Mouse (Mus musculus) heart, postnatal 14 days (tissue): Measurements from ENCODE around the gene Rph3al. TPM values are rescaled to one million over a fixed set of nuclear protein-coding genes. Genes with fewer than 3 reads are reported as not detected.

Experiments
- DNase-seq, 2 experiments: peaks; one replicate each; pipeline ENCODE4 v3.0.0; 2021 to 2022
- intact Hi-C: fragments of 180-260 bp; cut with DNase I; formaldehyde crosslinking; loops from one replicate; pipeline ENCODE4 v1.15.1; 2025
- total RNA-seq, 2 experiments: library from RNA; stranded (reverse); gene quantifications; 2 replicates each; pipeline ENCODE4 v1.2.3; 2021

Rph3al gene
- total RNA-seq, 2 experiments from 2014 or later: 12.8 to 16.6 TPM

- intact Hi-C loops: no loop called here
- DNase-seq: no peak
These were observed 16.7 kb upstream of the Rph3al start for GRCm38 (mm10) chr11:75954896-75955295.

DNA sequence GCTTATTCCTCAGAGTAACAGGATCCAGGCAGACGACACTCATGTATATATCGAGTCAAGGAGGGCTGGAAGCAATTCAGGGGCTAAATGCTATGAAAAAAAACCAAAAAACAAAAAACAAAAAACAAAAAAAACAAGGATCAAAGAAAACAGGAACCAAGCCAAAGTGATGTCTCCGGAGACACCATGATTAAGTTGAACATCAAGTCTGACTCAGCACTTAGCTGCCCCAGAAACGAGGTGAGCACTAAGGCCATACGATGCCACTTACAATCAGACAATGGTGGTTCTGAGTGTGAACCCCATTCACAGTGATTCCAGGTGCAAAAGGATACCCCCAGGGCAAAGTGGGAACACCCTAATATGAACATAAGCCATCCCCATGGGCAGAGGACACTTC is 13.7 kb upstream of the Rph3al start:
- intact Hi-C loops: no loop called here
- no peak for DNase-seq

- intact Hi-C loops: no loop called here
These were observed 12.2 kb upstream of the Rph3al start for GRCm38 (mm10) chr11:75950459-75950858.

GRCm38 (mm10) chr11:75948789-75949188 is 10.6 kb upstream of the Rph3al start:
- no peak for DNase-seq

More at GRCm38 (mm10) chr11:75950459-75950858, 12.2 kb upstream of the Rph3al start:
- no peak for DNase-seq

GRCm38 (mm10) chr11:75947223-75947622 is 9.0 kb upstream of the Rph3al start:
- intact Hi-C loops: no loop called here
- no peak for DNase-seq

More at GRCm38 (mm10) chr11:75948789-75949188, 10.6 kb upstream of the Rph3al start:
- intact Hi-C loops: no loop called here

DNA sequence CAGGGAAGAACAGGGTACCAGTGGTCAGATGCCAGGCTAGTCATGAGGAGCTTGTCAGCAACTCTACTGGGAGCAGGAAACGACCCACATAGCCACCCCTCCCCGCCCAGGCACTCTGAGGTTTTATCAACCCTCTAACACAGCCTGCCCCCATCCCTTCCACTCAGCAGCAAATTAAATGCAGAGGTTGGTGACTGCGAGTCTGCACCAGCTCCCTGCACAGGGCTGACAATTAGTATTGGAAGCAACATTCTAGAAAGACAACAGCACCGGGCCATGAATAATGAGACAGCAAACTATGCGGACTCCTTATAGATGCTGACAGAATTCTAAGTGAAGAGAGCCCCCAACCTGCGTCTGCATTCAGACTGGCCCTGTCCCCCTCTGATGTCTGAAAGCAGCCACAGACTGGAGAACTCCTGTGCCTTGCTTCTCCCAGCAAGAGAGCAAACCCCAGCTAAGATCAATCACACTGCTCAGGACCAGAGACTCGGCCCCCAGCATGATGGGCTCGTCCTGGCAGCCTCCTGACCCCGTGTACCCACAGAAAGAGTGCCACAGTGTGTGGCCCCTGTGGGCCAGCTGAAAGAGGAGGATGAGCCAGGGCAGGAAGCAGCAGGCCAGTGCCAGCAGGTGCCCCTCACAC is 7.7 kb upstream of the Rph3al start:
- intact Hi-C loops: no loop called here
- DNase-seq: no peak

- intact Hi-C loops: no loop called here
- peak; percentile 57 to 60 for DNase-seq
These were observed 808 bp downstream of the Rph3al start for GRCm38 (mm10) chr11:75937370-75937871.

DNA sequence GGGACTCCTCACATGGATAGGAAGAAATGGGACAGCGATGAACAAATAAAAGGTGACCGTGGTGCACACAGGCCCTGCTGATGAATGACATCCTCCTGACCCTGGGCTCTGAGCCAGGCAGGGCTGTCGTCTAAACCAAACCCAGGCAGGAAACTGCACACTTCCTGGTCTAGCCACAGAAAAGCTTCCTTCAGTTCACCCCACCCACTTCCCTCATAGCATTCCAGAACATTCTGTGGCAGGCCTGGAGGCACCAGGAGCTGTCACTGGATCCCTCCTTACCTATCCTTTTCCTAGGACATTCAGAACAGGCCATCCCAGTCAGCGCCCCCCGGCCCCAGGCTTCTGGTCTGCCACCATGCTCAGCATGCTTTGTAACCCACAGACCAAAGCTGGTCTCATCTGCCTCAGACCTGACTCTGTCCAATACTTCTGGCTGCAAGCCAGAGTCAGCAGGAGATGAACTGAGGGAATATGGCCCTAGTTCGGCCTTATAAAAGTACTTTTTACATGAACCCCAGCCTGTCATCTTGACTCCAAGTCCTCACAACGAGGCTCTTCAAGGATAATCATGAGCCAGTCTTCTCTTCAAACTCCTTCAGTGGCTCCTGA is 2.3 kb downstream of the Rph3al start:
- DNase-seq: peak; percentile 84
- intact Hi-C loops: no loop called here

GRCm38 (mm10) chr11:75934425-75934824 is 3.8 kb downstream of the Rph3al start:
- intact Hi-C loops: loop anchor here (5.0 kb wide), 1 partner anchor 33 kb away; no protein-coding TSS in a partner anchor

DNA sequence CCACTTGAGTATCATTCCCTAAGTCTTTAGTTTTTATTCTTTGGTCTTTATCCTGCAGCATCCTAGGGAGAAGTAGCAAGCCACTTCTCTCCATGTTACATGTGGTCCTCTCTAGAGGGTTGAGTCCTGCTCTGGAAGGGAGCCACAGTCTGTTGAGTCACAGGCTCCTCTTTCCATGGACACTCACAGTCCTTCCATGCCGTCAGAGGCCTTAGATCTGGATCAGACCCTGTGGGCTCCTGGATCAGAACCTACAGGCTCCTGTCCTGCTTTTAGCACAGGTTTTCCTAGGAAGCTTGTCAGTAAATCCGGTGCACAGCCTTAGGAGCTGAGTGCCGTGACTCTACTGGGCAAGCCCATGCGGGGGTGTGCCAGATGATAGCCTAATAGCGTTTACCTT is 4.9 kb downstream of the Rph3al start:
- no peak for DNase-seq
- intact Hi-C loops: loop anchor here (5.0 kb wide), 1 partner anchor 34 kb away; no protein-coding TSS in a partner anchor

More at GRCm38 (mm10) chr11:75934425-75934824, 3.8 kb downstream of the Rph3al start:
- DNase-seq: no peak

DNA sequence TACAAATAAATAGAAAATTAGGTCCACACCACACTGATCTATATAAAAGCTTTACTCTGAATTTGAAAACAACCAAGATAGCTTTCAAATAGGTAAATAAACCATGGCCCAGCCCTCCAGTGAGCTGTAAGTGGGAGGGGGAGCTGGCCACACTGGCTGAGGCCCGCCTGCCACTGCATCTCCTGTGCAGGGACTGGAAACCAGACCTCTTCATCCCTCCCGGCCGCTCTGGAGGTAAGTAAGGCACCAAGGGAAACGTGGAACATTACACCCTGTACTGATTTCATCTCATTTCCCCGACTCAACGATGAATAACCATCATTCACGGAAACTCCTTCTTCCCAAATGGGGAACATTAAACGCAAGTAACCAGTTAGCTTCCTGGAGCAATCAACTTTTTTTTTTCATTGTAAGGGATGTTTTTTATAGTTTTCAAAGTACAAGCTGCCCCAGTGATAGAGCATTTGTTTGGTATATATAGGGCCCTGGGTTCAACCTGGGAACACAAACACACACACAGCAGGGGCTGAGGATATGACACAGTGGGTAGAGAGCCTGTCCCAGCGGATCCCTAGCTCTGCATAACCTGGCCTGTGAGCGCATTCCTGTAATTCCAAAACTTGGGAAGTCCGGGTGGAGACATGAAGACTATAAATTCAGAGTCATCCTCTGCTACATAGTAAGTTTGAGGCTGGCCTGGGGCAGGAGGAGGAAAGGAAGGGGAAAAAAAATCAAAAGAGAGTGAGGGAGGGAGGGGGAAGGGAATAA is 7.1 kb downstream of the Rph3al start:
- intact Hi-C loops: loop anchor here (5.0 kb wide), 1 partner anchor 36 kb away; no protein-coding TSS in a partner anchor
- no peak for DNase-seq

GRCm38 (mm10) chr11:75930208-75930607 is 8.0 kb downstream of the Rph3al start:
- intact Hi-C loops: loop anchor here (5.0 kb wide), 1 partner anchor 37 kb away; no protein-coding TSS in a partner anchor
- DNase-seq: no peak

- intact Hi-C loops: no loop called here
- no peak for DNase-seq
These were observed 10.3 kb downstream of the Rph3al start for GRCm38 (mm10) chr11:75927881-75928280.

DNA sequence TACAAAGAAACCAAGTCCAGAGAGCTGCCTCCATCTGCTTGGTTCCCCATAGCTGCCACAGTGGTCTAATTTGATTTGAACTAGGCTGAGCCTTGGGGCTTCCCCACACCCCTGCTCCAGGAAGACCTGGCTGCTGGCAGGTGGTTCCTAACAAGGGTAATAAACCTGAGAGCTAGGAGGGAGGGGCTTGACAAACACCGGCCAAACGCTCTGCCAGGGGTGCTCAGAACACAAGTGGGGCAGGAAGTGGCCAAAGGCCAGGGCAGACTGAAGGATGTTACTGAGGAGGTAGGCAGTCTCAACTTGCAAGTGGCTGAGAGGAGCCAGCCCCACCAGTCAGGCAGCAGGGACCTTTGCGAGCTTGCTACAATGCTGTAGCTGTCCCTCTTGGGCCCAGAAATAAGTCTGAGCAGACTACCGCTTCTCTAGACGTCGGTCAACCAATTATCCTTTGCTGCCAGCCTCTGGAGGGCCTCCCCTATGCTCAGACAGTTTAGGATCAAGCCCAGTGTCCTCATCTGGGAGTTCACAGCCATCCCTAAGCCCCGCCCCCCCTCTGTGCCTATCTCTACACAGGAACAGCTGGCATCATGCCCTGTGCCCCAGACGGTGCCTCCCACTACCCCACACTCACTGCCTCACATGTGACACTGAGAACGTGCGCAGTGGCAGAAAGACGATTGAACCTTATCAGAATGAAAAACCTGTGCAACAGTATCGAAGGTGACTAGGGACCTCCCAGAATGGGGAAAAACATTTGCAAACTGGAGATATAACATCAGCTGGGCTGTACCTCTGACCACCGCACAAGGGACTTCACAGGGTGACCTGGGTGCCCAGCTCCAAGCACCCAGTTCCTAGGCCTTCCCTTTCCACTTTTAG is 11.6 kb downstream of the Rph3al start:
- peak; percentile 57 to 66 for DNase-seq

DNA sequence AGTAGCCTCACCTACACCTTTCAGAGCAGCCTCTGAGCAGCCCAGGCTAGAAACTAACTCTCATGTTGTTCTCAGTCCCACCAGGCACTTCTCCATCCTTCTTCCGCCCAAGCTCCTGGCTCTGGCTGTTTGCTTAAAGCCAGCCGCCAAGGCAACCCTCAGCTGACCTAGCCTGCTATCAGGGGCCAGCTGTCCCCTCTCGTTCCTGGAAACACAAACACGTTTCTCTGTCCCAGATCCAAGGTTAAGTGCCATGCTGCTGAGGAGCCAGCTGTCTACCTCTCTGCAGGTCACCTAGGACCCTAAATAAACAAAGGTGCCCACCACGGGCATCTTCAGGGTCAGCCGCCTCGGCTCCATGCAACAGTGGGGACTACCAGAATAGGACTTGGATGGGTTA is 12.4 kb downstream of the Rph3al start:
- peak; percentile 28 to 62 for DNase-seq
- intact Hi-C loops: no loop called here

More for the DNA sequence above, 11.6 kb downstream of the Rph3al start:
- intact Hi-C loops: no loop called here

GRCm38 (mm10) chr11:75922741-75923140 is 15.5 kb downstream of the Rph3al start:
- intact Hi-C loops: no loop called here
- DNase-seq: no peak

- DNase-seq: no peak
- intact Hi-C loops: no loop called here
These were observed 19.1 kb downstream of the Rph3al start for GRCm38 (mm10) chr11:75919139-75919538.

DNA sequence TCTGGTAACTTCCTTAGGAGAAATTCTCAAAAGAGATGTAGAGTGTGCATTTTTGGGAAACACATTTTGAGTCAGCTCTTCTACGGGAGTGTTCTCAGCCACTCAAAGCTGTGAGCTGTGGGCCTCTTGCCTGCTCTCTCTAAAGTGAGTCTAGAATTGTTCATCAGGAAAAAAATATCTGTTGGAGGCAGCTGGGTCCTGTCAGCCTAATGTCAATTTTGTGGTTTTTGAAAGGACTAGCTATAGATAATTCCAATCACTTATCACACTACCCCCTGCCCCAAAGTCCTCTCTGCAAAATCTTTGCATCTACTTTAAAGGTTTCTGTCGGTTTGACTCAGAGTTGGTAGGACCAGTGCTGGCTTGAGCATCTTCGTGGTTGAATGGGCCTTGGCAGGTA is 20.9 kb downstream of the Rph3al start:
- no peak for DNase-seq
- intact Hi-C loops: no loop called here

DNA sequence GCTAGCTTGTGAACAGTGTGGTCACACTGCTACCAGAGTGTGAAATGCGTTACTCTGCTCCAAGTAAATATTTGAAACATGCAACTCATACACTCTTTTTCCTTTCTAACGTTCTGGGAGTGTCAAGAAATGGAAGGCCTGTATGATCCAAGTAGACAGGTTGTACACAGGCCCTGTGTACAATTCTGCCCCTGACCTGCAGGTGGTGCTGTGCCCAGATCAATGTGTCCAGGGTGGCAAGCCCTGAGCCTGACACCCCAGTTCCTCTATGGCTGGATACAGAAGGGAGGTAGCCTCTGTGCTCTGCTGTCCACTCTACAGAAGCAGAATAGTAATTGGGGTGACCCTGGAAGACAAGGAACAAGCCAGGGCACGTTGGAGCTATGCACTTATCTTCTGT is 24.3 kb downstream of the Rph3al start:
- DNase-seq: peak; percentile 66 to 72
- intact Hi-C loops: loop anchor here (1.0 to 2.0 kb wide), 2 partner anchors 52 to 253 kb away; no protein-coding TSS in a partner anchor
